Mouse (Mus musculus): ENCODE results near the gene Mrps7.

The Mrps7 gene

GRCm38 (mm10) chr11:115649706-115650105 is 46.0 kb downstream of the Mrps7 start:
- DNase-seq (ENCODE audit: low spot score) = no peak

GRCm38 (mm10) chr11:115651680-115652079 is 48.0 kb downstream of the Mrps7 start:
- DNase-seq (ENCODE audit: low spot score) = no peak

GRCm38 (mm10) chr11:115653194-115653593 is 49.5 kb downstream of the Mrps7 start:
- no peak for DNase-seq (ENCODE audit: low spot score)

- no peak for DNase-seq (ENCODE audit: low spot score)
Observed at GRCm38 (mm10) chr11:115654128-115654527, 50.4 kb downstream of the Mrps7 start.

All from ovary, postnatal 36 days (tissue).